Mouse (Mus musculus): ENCODE measurements around the gene Mapk8ip3. TPM values are rescaled to one million over a fixed set of nuclear protein-coding genes. Genes with fewer than 3 reads are reported as not detected.

Gene Mapk8ip3
- polyA plus RNA-seq, 1 experiment from 2014 or later = 50.9 TPM

GRCm38 (mm10) chr17:24891321-24891720, 45.5 kb downstream of the Mapk8ip3 start:
- Histone ChIP-seq H3K27ac (ENCODE audit: low read depth, low read length) (no peak overlapping the region), H3K4me2 (replicated peaks; ENCODE audit: low read depth, low read length) (no peak overlapping the region), H3K4me3 (ENCODE audit: low read depth, low read length) (no peak overlapping the region), H3K36me3 (ENCODE audit: control insufficient read depth, insufficient read depth, low read length) (no peaks in the 10 kb centered on the region; the same call in 1 of the 2 replicates), H3K4me1 (replicated peaks; ENCODE audit: control insufficient read depth, insufficient read depth, low read length) (peaks cover 2% of the 10 kb centered on the region; the same call in 1 of the 2 replicates), H3K9ac (ENCODE audit: low read depth, low read length) (no peak overlapping the region), H3K27me3 (ENCODE audit: control insufficient read depth, insufficient read depth, low read length) (no peaks in the 10 kb centered on the region), H3K9me3 (ENCODE audit: control insufficient read depth, low read length) (no peaks in the 10 kb centered on the region)
- DNase-seq (ENCODE audit: low spot score) (no peak), ATAC-seq (ENCODE audit: low FRiP score) (no peak)
- WGBS = 90% methylated on average over 13 of the region's 13 CpGs

- Histone ChIP-seq H3K9me3 (ENCODE audit: control insufficient read depth, low read length) (no peaks in the 10 kb centered on the region), H3K4me1 (replicated peaks; ENCODE audit: control insufficient read depth, insufficient read depth, low read length) (peaks cover 5% of the 10 kb centered on the region), H3K27ac (ENCODE audit: low read depth, low read length) (no peak overlapping the region), H3K36me3 (ENCODE audit: control insufficient read depth, insufficient read depth, low read length) (no peaks in the 10 kb centered on the region; the same call in 1 of the 2 replicates), H3K27me3 (ENCODE audit: control insufficient read depth, insufficient read depth, low read length) (no peaks in the 10 kb centered on the region), H3K4me3 (ENCODE audit: low read depth, low read length) (no peak overlapping the region), H3K4me2 (replicated peaks; ENCODE audit: low read depth, low read length) (no peak overlapping the region), H3K9ac (ENCODE audit: low read depth, low read length) (no peak overlapping the region)
- ATAC-seq (ENCODE audit: low FRiP score) = no peak
- 87% methylated on average over 19 of the region's 19 CpGs for WGBS
- no peak for DNase-seq (ENCODE audit: low spot score)
Measured at GRCm38 (mm10) chr17:24890151-24891092, 46.4 kb downstream of the Mapk8ip3 start.

DNA sequence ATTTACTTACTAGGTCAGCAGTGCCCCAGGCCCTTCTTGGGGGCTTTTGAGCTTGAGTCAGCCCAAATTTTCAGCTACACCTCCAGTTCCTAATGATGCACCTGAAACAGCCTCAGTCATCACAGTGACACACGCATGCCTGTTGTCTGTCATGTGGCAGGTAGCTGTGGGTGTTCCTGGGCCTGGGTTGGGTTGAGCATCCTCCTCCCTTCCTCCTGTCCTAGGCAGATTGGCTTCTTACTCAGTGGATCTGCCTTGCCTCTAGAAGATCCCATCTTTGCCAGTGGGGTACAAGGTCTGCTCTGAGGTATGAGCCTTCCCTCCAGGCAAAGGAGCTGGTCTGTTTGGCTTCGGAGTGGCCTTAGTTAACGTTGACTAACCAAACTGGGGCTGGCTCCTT, 47.9 kb downstream of the Mapk8ip3 start:
- Histone ChIP-seq H3K4me1 (replicated peaks; ENCODE audit: control insufficient read depth, insufficient read depth, low read length) (peaks cover 8% of the 10 kb centered on the region), H3K36me3 (ENCODE audit: control insufficient read depth, insufficient read depth, low read length) (no peaks in the 10 kb centered on the region; the same call in 1 of the 2 replicates), H3K4me3 (ENCODE audit: low read depth, low read length) (no peak overlapping the region), H3K9ac (ENCODE audit: low read depth, low read length) (no peak overlapping the region), H3K27me3 (ENCODE audit: control insufficient read depth, insufficient read depth, low read length) (no peaks in the 10 kb centered on the region), H3K9me3 (ENCODE audit: control insufficient read depth, low read length) (no peaks in the 10 kb centered on the region), H3K27ac (ENCODE audit: low read depth, low read length) (no peak overlapping the region), H3K4me2 (replicated peaks; ENCODE audit: low read depth, low read length) (no peak overlapping the region)
- 91% methylated on average over 3 of the region's 3 CpGs for WGBS
- DNase-seq (ENCODE audit: low spot score) (no peak), ATAC-seq (ENCODE audit: low FRiP score) (no peak)

- Histone ChIP-seq H3K4me2 (replicated peaks; ENCODE audit: low read depth, low read length) (peak overlapping the region; percentile 91), H3K4me1 (replicated peaks; ENCODE audit: control insufficient read depth, insufficient read depth, low read length) (peaks cover 8% of the 10 kb centered on the region; the same call in 1 of the 2 replicates), H3K9me3 (ENCODE audit: control insufficient read depth, low read length) (no peaks in the 10 kb centered on the region), H3K27me3 (ENCODE audit: control insufficient read depth, insufficient read depth, low read length) (no peaks in the 10 kb centered on the region), H3K9ac (ENCODE audit: low read depth, low read length) (peak overlapping the region; percentile 88), H3K27ac (ENCODE audit: low read depth, low read length) (no peak overlapping the region), H3K36me3 (ENCODE audit: control insufficient read depth, insufficient read depth, low read length) (no peaks in the 10 kb centered on the region; the same call in 1 of the 2 replicates), H3K4me3 (ENCODE audit: low read depth, low read length) (peak overlapping the region; percentile 92)
- ATAC-seq (ENCODE audit: low FRiP score) = no peak
- WGBS = 68% methylated on average over 18 of the region's 18 CpGs
- peak; percentile 11 for DNase-seq (ENCODE audit: low spot score)
Measured at GRCm38 (mm10) chr17:24887291-24888080, 49.3 kb downstream of the Mapk8ip3 start.

DNA sequence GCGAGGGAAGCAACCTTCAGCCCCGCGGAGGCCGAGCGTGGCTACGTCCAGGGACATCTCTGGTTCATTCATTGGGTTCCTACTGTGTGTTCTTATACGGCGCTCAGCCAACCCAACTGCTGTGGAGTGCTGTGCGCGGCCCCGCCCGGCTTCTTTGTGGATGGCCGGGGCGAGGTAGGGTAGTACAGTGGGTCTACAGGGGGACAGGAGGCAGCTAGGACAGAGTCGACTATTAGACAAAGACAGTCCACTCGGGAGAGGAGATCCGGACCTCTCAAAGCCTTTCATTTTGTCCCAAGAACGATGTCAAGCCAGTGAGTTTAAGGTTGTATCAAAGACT, 49.9 kb downstream of the Mapk8ip3 start:
- Histone ChIP-seq H3K4me3 (ENCODE audit: low read depth, low read length) (peak overlapping the region; percentile 92), H3K4me2 (replicated peaks; ENCODE audit: low read depth, low read length) (peak overlapping the region; percentile 91), H3K27ac (ENCODE audit: low read depth, low read length) (0 out of 2 replicates have a peak overlapping the region, but pooled peaks have one; percentile 62), H3K4me1 (replicated peaks; ENCODE audit: control insufficient read depth, insufficient read depth, low read length) (peaks cover 8% of the 10 kb centered on the region; the same call in 1 of the 2 replicates), H3K36me3 (ENCODE audit: control insufficient read depth, insufficient read depth, low read length) (no peaks in the 10 kb centered on the region; the same call in 1 of the 2 replicates), H3K27me3 (ENCODE audit: control insufficient read depth, insufficient read depth, low read length) (no peaks in the 10 kb centered on the region), H3K9ac (ENCODE audit: low read depth, low read length) (peak overlapping the region; percentile 88), H3K9me3 (ENCODE audit: control insufficient read depth, low read length) (no peaks in the 10 kb centered on the region)
- WGBS = under 1% methylated on average over 18 of the region's 18 CpGs
- DNase-seq (ENCODE audit: low spot score) = no peak
- peak; percentile 36 for ATAC-seq (ENCODE audit: low FRiP score)

DNA sequence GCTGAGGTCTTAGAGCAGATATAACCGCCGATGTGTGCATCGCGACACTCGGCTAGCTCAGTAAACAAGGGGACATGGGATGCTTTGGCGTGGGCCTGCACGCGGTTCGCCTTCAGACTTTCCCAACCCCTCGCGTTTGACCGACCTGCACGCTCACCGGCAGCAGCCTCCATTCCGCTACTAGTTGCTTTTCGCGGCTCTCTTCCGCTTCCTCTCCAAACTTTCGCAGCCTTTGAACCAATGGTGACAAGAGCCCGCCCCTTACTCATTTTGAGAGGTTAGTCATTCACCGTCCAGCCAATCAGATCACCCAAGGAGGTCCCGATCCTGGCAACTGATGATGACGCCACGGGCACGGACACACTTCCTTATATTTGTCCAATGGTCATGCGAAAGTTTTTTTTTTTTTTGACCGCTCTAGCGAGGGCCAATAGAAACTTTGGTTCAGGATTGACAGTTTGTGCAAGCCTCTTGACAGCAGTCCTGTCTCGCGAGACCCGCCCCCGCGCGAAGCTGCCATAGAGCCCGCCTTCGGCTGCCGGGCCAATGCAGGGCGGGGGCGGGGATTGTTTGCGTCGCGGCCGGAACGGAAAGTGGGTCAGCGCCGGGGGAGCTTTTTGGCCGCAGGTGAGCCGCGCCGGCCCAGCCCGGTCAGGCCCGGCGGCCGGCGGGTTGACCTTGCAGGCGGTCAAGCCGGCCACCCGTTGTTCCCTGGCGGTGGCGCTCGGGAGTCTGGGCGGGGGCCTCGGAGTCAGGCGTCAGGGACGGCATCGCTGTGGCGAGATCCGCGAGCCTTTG, 50.4 kb downstream of the Mapk8ip3 start, which contains the start of the genes Nubp2 and Spsb3:
Gene Nubp2, minus strand, starts transcription at position 216 of the 798 bp plus-strand sequence.
Gene Spsb3, plus strand, starts transcription at position 510 of the 798 bp plus-strand sequence.
- Histone ChIP-seq H3K9ac (ENCODE audit: low read depth, low read length) (peak within 1 kb of the TSS; percentile 88), H3K9me3 (ENCODE audit: control insufficient read depth, low read length) (no peaks in the 10 kb centered on the region), H3K36me3 (ENCODE audit: control insufficient read depth, insufficient read depth, low read length) (no peaks in the 10 kb centered on the region; the same call in 1 of the 2 replicates), H3K4me1 (replicated peaks; ENCODE audit: control insufficient read depth, insufficient read depth, low read length) (peaks cover 8% of the 10 kb centered on the region; the same call in 1 of the 2 replicates), H3K27ac (ENCODE audit: low read depth, low read length) (0 out of 2 replicates have a peak within 1 kb of the TSS, but pooled peaks have one; percentile 62), H3K4me3 (ENCODE audit: low read depth, low read length) (peak within 1 kb of the TSS; percentile 92), H3K4me2 (replicated peaks; ENCODE audit: low read depth, low read length) (peak within 1 kb of the TSS; percentile 91), H3K27me3 (ENCODE audit: control insufficient read depth, insufficient read depth, low read length) (no peaks in the 10 kb centered on the region)
- WGBS = under 1% methylated on average over 69 of the region's 69 CpGs
- ATAC-seq (ENCODE audit: low FRiP score) (peak; percentile 97), DNase-seq (ENCODE audit: low spot score) (peak; percentile 96)

GRCm38 (mm10) chr17:24885356-24886133, 51.2 kb downstream of the Mapk8ip3 start:
- Histone ChIP-seq H3K36me3 (ENCODE audit: control insufficient read depth, insufficient read depth, low read length) (no peaks in the 10 kb centered on the region; the same call in 1 of the 2 replicates), H3K4me2 (replicated peaks; ENCODE audit: low read depth, low read length) (peak overlapping the region; percentile 82), H3K4me1 (replicated peaks; ENCODE audit: control insufficient read depth, insufficient read depth, low read length) (peaks cover 8% of the 10 kb centered on the region; the same call in 1 of the 2 replicates), H3K27ac (ENCODE audit: low read depth, low read length) (no peak overlapping the region), H3K4me3 (ENCODE audit: low read depth, low read length) (peak overlapping the region; percentile 82), H3K27me3 (ENCODE audit: control insufficient read depth, insufficient read depth, low read length) (no peaks in the 10 kb centered on the region), H3K9me3 (ENCODE audit: control insufficient read depth, low read length) (no peaks in the 10 kb centered on the region), H3K9ac (ENCODE audit: low read depth, low read length) (peak overlapping the region; percentile 59)
- WGBS = 27% methylated on average over 22 of the region's 22 CpGs
- DNase-seq (ENCODE audit: low spot score) (no peak), ATAC-seq (ENCODE audit: low FRiP score) (0 out of 2 replicates have a peak, but pooled peaks have one; percentile 1)
